Mouse (Mus musculus) G1E (cell line): ENCODE measurements around the gene Ppp1r12b.

ENCODE experiments used
- CTCF ChIP-seq: IDR thresholded peaks from 2 replicates; pipeline ENCODE4 v1.5.1; 2012; ENCODE audit warnings: low read depth, low read length, inconsistent platforms, mixed read lengths
- GATA1 ChIP-seq: IDR thresholded peaks from 2 replicates; pipeline ENCODE4 v1.6.1; 2012; ENCODE audit warnings: borderline replicate concordance, low read length, inconsistent platforms, mixed read lengths
- GATA2 ChIP-seq: IDR thresholded peaks from 2 replicates; pipeline ENCODE4 v1.6.1; 2012; ENCODE audit warnings: low read depth, low read length, inconsistent platforms, borderline replicate concordance

GRCm38 (mm10) chr1:134777201-134777885 is 178.4 kb downstream of the Ppp1r12b start:
- TF ChIP-seq CTCF: no peak
- TF ChIP-seq GATA2: no peak
- no peak for TF ChIP-seq GATA1
